Mouse (Mus musculus): Measurements from ENCODE around the gene Tspan31. TPM values are rescaled to one million over a fixed set of nuclear protein-coding genes. Genes with fewer than 3 reads are reported as not detected.
"Not testable (repeated sequence)": the region's sequence is repeated elsewhere in the genome, so short reads cannot be mapped to it uniquely, and the experiment has no call there.

Tspan31 gene
- total RNA-seq, 4 experiments from 2014 or later = 60.9 to 63.2 (median 62.1) TPM

- DNase-seq (ENCODE audit: low spot score in 2 of 2) = no peak
Measured at GRCm38 (mm10) chr10:127083915-127084306, 13.8 kb upstream of the Tspan31 start.

GRCm38 (mm10) chr10:127083292-127083914 is 13.3 kb upstream of the Tspan31 start:
- peak in 1 of 2 experiments; percentile 5 for DNase-seq (ENCODE audit: low spot score in 2 of 2)

- DNase-seq (ENCODE audit: low spot score in 2 of 2) = no peak
Measured at GRCm38 (mm10) chr10:127081996-127082620, 12.0 kb upstream of the Tspan31 start.

GRCm38 (mm10) chr10:127080901-127081780 is 11.1 kb upstream of the Tspan31 start:
- no peak for DNase-seq (ENCODE audit: low spot score in 2 of 2)

- no peak for DNase-seq (ENCODE audit: low spot score in 2 of 2)
Measured at GRCm38 (mm10) chr10:127079665-127080391, 9.8 kb upstream of the Tspan31 start.

- no peak for DNase-seq (ENCODE audit: low spot score in 2 of 2)
Measured at GRCm38 (mm10) chr10:127078677-127079575, 8.9 kb upstream of the Tspan31 start.

GRCm38 (mm10) chr10:127078001-127078676 is 8.1 kb upstream of the Tspan31 start:
- DNase-seq (ENCODE audit: low spot score in 2 of 2) = peak in 1 of 2 experiments; percentile 86

GRCm38 (mm10) chr10:127077515-127077914 is 7.5 kb upstream of the Tspan31 start:
- DNase-seq (ENCODE audit: low spot score in 2 of 2) = no peak

- no peak for DNase-seq (ENCODE audit: low spot score in 2 of 2)
Measured at GRCm38 (mm10) chr10:127076082-127076481, 6.0 kb upstream of the Tspan31 start.

- no peak for DNase-seq (ENCODE audit: low spot score in 2 of 2)
Measured at GRCm38 (mm10) chr10:127075651-127076050, 5.6 kb upstream of the Tspan31 start.

- no peak for DNase-seq (ENCODE audit: low spot score in 2 of 2)
Measured at GRCm38 (mm10) chr10:127075080-127075479, 5.0 kb upstream of the Tspan31 start, which contains the start of gene Agap2. Agap2 (plus strand) TSS chr10:127075284.

GRCm38 (mm10) chr10:127073981-127074380 is 3.9 kb upstream of the Tspan31 start:
- DNase-seq (ENCODE audit: low spot score in 2 of 2) = no peak

- DNase-seq (ENCODE audit: low spot score in 2 of 2) = not testable (repeated sequence)
Measured at GRCm38 (mm10) chr10:127072969-127073368, 2.9 kb upstream of the Tspan31 start.

- DNase-seq (ENCODE audit: low spot score in 2 of 2) = not testable (repeated sequence)
Measured at GRCm38 (mm10) chr10:127072270-127072669, 2.2 kb upstream of the Tspan31 start.

GRCm38 (mm10) chr10:127071203-127071602 is 1.1 kb upstream of the Tspan31 start:
- no peak for DNase-seq (ENCODE audit: low spot score in 2 of 2)

GRCm38 (mm10) chr10:127069281-127070189 is 529 bp downstream of the Tspan31 start:
- DNase-seq (ENCODE audit: low spot score in 2 of 2) = no peak

- DNase-seq (ENCODE audit: low spot score in 2 of 2) = no peak
Measured at GRCm38 (mm10) chr10:127068360-127069038, 1.6 kb downstream of the Tspan31 start.

GRCm38 (mm10) chr10:127066519-127067018 is 3.5 kb downstream of the Tspan31 start:
- DNase-seq (ENCODE audit: low spot score in 2 of 2) = no peak
